Mouse (Mus musculus): ENCODE results near the gene Ptpn11. TPM values are rescaled to one million over a fixed set of nuclear protein-coding genes. Genes with fewer than 3 reads are reported as not detected.

The Ptpn11 gene
- polyA plus RNA-seq, 1 experiment from 2014 or later, result 25.8 TPM

DNA sequence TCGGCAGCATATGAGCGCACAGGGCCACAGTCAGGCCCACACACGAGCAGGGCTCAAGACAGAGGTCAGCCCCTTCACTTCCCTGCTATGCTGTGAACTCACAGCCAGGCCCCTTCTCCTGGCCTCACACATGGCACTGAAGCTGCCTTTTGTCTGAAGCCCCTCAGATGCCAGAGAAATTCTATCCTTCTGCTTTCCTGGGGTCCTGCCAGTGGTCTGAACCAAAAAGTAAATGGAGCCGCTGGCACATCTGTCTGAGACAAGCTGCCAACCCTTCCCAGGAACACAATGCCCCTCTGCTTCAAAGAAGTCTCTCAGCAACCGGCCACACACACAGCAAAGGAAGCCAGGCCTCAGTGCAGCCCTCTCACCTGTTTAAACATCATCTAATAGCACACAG, 28.9 kb downstream of the Ptpn11 start:
- H3K4me2 ChIP-seq (replicated peaks), result no peak overlapping the region
- no peak overlapping the region for H3K9ac ChIP-seq
- H3K9me3 ChIP-seq, result no peaks in the 10 kb centered on the region
- no peaks in the 10 kb centered on the region for H3K27me3 ChIP-seq
- H3K4me3 ChIP-seq, result no peak overlapping the region
- H3K4me1 ChIP-seq, result no peaks in the 10 kb centered on the region
- H3K27ac ChIP-seq, result no peak overlapping the region
- WGBS, result 86% methylated on average over 5 of the region's 5 CpGs
- no peak for ATAC-seq (ENCODE audit: low FRiP score, low read depth)
- peaks cover 98% of the 10 kb centered on the region for H3K36me3 ChIP-seq

DNA sequence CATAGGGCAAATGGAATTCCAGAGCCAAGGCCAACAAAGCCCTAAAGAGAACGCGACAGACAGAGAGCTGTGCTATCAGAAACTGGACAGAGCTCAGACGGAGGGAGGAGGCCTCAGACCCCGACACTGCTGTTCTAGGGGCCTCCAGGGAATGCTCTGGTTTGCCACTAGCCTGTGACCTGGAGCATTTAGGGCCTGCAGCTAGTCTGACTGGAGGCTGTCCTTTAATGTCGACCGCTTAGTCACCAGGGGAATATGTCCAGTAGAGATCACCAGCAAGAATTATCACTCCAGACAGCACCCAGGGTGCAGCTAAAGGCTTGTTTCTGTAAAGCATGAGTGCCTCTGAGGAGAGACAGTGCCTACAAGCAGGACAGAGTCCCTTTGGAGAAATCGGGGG, 32.2 kb downstream of the Ptpn11 start:
- H3K9ac ChIP-seq, result no peak overlapping the region
- ATAC-seq (ENCODE audit: low FRiP score, low read depth), result no peak
- H3K36me3 ChIP-seq, result peaks cover 97% of the 10 kb centered on the region
- no peaks in the 10 kb centered on the region for H3K27me3 ChIP-seq
- no peaks in the 10 kb centered on the region for H3K9me3 ChIP-seq
- H3K4me3 ChIP-seq, result no peak overlapping the region
- 88% methylated on average over 7 of the region's 7 CpGs for WGBS
- H3K4me1 ChIP-seq, result no peaks in the 10 kb centered on the region
- H3K27ac ChIP-seq, result no peak overlapping the region
- no peak overlapping the region for H3K4me2 ChIP-seq (replicated peaks)

DNA sequence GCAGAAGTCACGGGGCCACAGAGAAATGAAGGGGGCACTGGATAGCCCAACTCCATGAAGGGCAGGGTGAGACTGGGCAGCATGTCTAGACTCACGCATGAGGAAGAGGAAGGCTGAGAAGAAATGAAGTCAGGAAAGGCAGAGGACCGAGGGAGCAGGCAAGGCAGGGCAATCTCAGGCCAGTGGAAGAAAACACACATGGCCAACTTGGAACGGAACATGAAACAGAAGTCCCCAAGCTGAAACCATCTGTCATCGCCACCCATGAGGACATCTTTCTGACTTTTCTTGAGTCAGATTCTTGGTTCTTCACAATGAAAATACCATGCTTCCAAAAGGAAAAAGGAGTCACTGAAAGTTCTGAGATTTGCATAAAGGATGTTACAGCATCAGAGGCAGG, 33.7 kb downstream of the Ptpn11 start:
- no peaks in the 10 kb centered on the region for H3K27me3 ChIP-seq
- H3K27ac ChIP-seq, result no peak overlapping the region
- H3K4me2 ChIP-seq (replicated peaks), result no peak overlapping the region
- H3K9me3 ChIP-seq, result no peaks in the 10 kb centered on the region
- no peak overlapping the region for H3K9ac ChIP-seq
- H3K4me3 ChIP-seq, result no peak overlapping the region
- 92% methylated on average over 5 of the region's 5 CpGs for WGBS
- no peaks in the 10 kb centered on the region for H3K4me1 ChIP-seq
- H3K36me3 ChIP-seq, result peaks cover 97% of the 10 kb centered on the region
- ATAC-seq (ENCODE audit: low FRiP score, low read depth), result no peak

- WGBS, result 66% methylated on average over 2 of the region's 2 CpGs
- Histone ChIP-seq H3K27me3 (no peaks in the 10 kb centered on the region), H3K36me3 (peaks cover 97% of the 10 kb centered on the region), H3K9me3 (no peaks in the 10 kb centered on the region), H3K9ac (no peak overlapping the region), H3K4me3 (no peak overlapping the region), H3K27ac (no peak overlapping the region), H3K4me1 (no peaks in the 10 kb centered on the region), H3K4me2 (replicated peaks) (no peak overlapping the region)
- no peak for ATAC-seq (ENCODE audit: low FRiP score, low read depth)
These were observed 34.2 kb downstream of the Ptpn11 start for GRCm38 (mm10) chr5:121157017-121157416.

DNA sequence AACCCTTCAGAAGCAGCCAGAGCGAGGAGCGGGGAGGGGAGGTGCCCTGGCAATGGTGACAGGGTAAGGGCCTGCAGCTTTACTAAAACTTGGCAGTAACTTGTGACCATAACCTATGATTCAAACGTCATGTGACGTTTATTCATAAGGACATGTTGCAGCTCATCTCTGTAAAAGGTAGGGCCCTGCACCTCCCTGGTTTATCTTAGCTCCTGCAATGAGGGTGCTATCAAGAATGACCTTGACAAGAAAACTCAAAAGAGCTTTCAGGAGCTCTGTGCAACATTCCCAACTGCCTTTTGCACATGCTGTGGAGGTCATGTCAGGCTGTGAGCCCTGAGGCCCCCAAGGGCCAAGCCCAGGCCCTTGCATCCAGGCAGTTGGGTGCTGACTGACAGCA, 35.1 kb downstream of the Ptpn11 start:
- Histone ChIP-seq H3K36me3 (peaks cover 97% of the 10 kb centered on the region), H3K9me3 (no peaks in the 10 kb centered on the region), H3K27me3 (no peaks in the 10 kb centered on the region), H3K4me3 (no peak overlapping the region), H3K9ac (no peak overlapping the region), H3K4me2 (replicated peaks) (no peak overlapping the region), H3K27ac (no peak overlapping the region), H3K4me1 (no peaks in the 10 kb centered on the region)
- 90% methylated on average over 4 of the region's 4 CpGs for WGBS
- no peak for ATAC-seq (ENCODE audit: low FRiP score, low read depth)

DNA sequence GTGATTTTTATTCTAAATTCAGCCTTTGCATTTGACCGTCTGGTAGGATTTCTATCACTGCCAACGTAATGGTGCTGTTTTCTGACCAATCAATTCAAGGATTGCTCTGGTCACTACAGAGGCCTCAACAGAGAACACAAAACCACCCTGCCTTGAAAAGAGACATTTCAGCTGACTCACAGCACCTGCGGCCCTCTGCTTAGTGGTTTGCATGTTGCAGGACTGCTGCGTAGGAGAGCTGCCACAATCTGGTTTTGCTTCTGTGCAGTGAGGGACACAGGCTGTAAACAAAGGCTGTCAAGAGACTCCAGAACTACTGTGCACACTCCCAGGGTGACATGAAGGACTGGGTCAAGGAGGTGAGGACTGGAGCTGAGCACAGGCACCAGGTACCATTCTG, 40.5 kb downstream of the Ptpn11 start:
- Histone ChIP-seq H3K4me2 (replicated peaks) (no peak overlapping the region), H3K27ac (no peak overlapping the region), H3K36me3 (peaks cover 94% of the 10 kb centered on the region), H3K27me3 (no peaks in the 10 kb centered on the region), H3K9ac (no peak overlapping the region), H3K4me1 (no peaks in the 10 kb centered on the region), H3K4me3 (no peak overlapping the region), H3K9me3 (no peaks in the 10 kb centered on the region)
- no peak for ATAC-seq (ENCODE audit: low FRiP score, low read depth)
- 93% methylated on average over 4 of the region's 4 CpGs for WGBS

DNA sequence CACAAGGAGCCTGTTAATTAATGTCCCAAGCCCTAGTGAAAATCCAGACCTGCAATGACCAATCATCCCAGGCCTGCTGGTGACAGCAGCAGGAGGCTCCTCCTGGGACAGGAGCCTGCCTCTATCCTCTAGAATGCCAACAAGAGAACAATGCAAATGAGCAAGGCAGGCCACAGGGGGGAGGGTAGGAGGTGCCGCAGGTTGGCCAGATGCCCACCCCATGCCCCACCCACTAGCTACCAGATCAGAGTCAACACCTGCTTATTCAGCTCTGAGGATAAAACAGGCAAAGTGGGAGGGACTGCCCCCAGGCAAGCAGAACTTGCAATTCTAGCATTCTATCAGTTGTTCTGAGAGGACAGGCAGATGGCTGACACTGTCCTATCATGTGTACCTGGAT, 42.0 kb downstream of the Ptpn11 start:
- Histone ChIP-seq H3K9ac (no peak overlapping the region), H3K36me3 (peaks cover 96% of the 10 kb centered on the region), H3K4me3 (no peak overlapping the region), H3K9me3 (no peaks in the 10 kb centered on the region), H3K4me2 (replicated peaks) (no peak overlapping the region), H3K27me3 (no peaks in the 10 kb centered on the region), H3K4me1 (no peaks in the 10 kb centered on the region), H3K27ac (no peak overlapping the region)
- ATAC-seq (ENCODE audit: low FRiP score, low read depth), result no peak
- WGBS, result 75% methylated on average over 1 of the region's 1 CpGs

DNA sequence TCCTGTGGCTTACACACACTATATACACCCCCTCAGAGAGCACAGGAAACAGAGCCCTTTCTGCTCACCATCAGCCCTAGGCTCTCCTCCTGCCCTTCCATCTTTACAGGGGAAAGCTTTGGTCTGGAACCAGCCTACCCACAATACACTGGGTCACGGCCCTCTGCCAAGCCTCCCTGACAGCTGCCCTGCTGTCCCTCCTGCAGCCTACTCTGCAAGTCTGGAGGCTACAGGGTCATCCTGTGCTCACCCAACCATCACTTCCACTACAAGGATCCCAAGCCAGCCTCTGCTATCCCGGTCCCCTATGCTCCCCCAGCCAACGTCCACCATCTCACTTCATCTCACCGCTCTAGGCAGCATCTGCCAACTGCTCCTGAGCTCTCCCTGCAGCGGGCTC, 44.9 kb downstream of the Ptpn11 start:
- Histone ChIP-seq H3K9me3 (no peaks in the 10 kb centered on the region), H3K27me3 (no peaks in the 10 kb centered on the region), H3K4me2 (replicated peaks) (no peak overlapping the region), H3K36me3 (peaks cover 96% of the 10 kb centered on the region), H3K4me3 (no peak overlapping the region), H3K4me1 (no peaks in the 10 kb centered on the region), H3K9ac (no peak overlapping the region), H3K27ac (peak overlapping the region; percentile 28; the same call in 1 of the 2 replicates)
- 92% methylated on average over 5 of the region's 5 CpGs for WGBS
- ATAC-seq (ENCODE audit: low FRiP score, low read depth), result no peak

DNA sequence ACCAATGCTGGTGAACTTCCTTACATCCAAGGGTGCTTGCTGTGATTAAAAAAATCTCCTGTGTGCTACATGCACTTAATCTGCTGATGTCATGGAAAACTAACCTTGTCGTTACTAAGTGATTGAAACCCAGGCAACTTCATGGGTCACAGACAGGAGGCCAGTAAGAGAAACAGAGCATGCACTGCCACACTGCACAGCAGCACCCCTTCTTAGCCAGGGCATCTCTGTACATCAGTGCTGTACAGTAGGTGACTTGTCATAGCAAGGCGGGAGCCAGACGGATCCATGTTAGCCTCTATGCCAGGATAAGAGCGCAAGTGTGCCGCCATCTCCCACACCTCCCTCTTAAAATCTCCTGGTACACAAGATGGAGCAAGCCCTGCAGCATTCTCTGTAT, 45.6 kb downstream of the Ptpn11 start:
- ATAC-seq (ENCODE audit: low FRiP score, low read depth), result no peak
- no peak overlapping the region for H3K4me3 ChIP-seq

DNA sequence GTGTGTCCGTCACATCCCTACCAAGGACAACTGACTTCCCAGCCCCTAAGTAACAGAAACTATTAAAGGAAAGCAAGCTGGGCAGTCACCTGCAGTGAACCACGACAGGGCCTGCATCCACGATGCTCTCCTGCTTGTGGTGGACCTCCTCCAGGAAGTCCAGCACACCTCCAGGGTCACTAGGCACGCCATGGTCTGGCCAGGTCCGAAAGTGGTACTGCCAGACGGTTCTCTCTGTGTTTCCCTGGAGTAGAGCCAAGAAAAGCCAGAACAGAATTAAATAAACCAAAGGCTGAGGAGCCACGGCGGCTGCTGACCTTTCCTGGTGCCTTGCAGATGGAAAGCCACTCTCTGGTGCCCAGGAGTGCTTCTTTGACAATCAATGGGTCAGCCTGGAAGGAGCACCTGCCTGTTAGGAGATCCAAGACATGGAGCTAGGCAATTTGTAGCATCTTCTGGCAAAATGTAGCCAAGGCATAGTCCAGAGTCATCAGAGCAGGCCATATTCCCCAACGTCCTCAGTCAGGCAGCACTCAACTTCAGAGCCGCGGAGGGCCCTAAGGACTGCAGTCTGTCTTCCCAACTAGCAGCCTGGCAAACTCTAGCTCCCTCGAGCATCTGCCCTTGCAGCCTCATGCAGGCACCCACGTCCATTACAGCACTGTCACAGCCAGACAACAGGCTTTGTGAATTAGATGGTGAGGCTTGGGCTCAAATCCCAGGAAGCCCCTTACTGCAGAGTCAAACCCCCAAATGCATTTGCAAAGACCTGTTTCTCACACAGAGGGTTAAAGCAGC, 46.6 kb downstream of the Ptpn11 start:
- no peak overlapping the region for H3K4me2 ChIP-seq (replicated peaks)
- WGBS, result 89% methylated on average over 13 of the region's 13 CpGs
- no peak overlapping the region for H3K4me3 ChIP-seq

More for the DNA sequence above, 45.6 kb downstream of the Ptpn11 start:
- Histone ChIP-seq H3K27me3 (no peaks in the 10 kb centered on the region), H3K4me1 (no peaks in the 10 kb centered on the region), H3K36me3 (peaks cover 96% of the 10 kb centered on the region), H3K9ac (no peak overlapping the region; the same call in 1 of the 2 replicates), H3K4me2 (replicated peaks) (no peak overlapping the region), H3K9me3 (no peaks in the 10 kb centered on the region), H3K27ac (no peak overlapping the region)
- 89% methylated on average over 5 of the region's 5 CpGs for WGBS

GRCm38 (mm10) chr5:121142431-121143119, 48.6 kb downstream of the Ptpn11 start:
- 91% methylated on average over 14 of the region's 14 CpGs for WGBS
- Histone ChIP-seq H3K4me2 (replicated peaks) (no peak overlapping the region), H3K4me3 (no peak overlapping the region), H3K9ac (no peak overlapping the region), H3K9me3 (no peaks in the 10 kb centered on the region), H3K36me3 (peaks cover 98% of the 10 kb centered on the region), H3K27ac (no peak overlapping the region), H3K27me3 (no peaks in the 10 kb centered on the region), H3K4me1 (no peaks in the 10 kb centered on the region)
- no peak for ATAC-seq (ENCODE audit: low FRiP score, low read depth)

More for the DNA sequence above, 46.6 kb downstream of the Ptpn11 start:
- peaks cover 96% of the 10 kb centered on the region for H3K36me3 ChIP-seq
- H3K4me1 ChIP-seq, result no peaks in the 10 kb centered on the region
- no peaks in the 10 kb centered on the region for H3K27me3 ChIP-seq
- ATAC-seq (ENCODE audit: low FRiP score, low read depth), result no peak
- no peak overlapping the region for H3K9ac ChIP-seq
- no peak overlapping the region for H3K27ac ChIP-seq
- H3K9me3 ChIP-seq, result no peaks in the 10 kb centered on the region

DNA sequence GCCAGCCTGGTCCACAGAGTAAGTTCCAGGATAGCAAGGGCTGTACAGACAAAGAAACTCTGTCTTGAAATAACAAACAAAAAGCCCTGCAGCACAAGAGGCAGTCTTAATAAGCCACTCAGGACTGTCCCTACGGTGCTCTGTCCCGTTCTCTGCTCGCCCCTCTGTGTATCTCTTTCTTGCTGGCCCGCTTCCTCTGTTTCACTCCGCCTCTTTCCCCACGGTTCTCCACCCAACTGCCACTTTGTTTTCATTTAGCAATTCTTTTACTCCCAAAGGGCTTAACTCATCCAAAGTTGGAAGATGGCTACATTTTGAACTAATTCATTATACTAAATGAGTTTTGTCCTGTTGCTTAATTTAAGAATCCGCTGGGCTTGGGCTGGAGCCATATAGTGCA, 50.9 kb downstream of the Ptpn11 start:
- Histone ChIP-seq H3K36me3 (peaks cover 95% of the 10 kb centered on the region), H3K9me3 (no peaks in the 10 kb centered on the region), H3K4me1 (no peaks in the 10 kb centered on the region), H3K4me2 (replicated peaks) (no peak overlapping the region), H3K27me3 (no peaks in the 10 kb centered on the region), H3K4me3 (no peak overlapping the region), H3K27ac (no peak overlapping the region), H3K9ac (no peak overlapping the region)
- no peak for ATAC-seq (ENCODE audit: low FRiP score, low read depth)
- WGBS, result 83% methylated on average over 7 of the region's 7 CpGs

All from limb, embryonic 13.5 days (tissue).